Mouse (Mus musculus): Measurements from ENCODE around the gene Hes2.

Hes2 gene

GRCm38 (mm10) chr4:152131809-152132771 lies 26.6 kb upstream of the Hes2 start:
- DNase-seq: no peak

DNA sequence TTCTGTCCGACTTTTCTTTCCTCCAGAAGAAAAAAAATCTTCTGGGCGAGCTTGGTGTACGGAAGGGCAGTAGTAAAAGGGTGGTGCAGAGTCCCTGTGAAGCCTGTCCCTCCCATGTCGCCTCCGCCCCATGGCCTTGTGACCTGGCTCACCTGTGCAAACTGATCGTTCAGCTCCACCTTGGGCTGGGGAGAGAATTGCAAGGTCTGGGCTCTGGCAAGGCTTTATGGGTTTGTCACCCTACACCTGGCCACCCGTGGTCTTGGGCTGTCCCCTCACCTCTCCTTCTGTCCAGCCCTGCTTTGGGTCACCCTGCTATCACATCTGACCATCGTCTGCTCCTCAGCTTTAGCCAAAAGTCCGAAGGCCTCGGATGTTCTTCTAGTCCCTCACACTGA lies 25.9 kb upstream of the Hes2 start:
- no peak for DNase-seq

GRCm38 (mm10) chr4:152133213-152133612 lies 25.5 kb upstream of the Hes2 start:
- no peak for DNase-seq

DNA sequence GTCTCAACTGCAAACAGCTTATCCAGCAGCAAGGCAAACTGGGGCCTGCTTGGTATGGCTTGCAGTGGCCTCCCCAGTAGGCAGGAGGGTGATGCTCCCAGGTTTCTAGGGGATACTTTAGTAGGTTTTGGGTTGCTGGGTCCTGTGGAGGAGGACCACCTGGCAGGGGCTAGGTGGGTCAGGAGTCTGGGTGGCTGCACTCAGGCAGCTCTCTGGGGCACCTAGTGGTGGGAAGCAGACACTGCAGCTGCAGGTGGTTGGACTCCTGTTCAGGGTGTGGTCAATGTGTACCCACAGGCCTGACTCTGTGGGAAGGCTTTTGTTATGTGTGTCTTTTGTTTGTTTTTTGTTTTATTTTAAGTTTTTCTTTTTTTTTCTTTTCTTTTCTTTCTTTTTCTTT lies 24.2 kb upstream of the Hes2 start:
- DNase-seq: peak; percentile 72

DNA sequence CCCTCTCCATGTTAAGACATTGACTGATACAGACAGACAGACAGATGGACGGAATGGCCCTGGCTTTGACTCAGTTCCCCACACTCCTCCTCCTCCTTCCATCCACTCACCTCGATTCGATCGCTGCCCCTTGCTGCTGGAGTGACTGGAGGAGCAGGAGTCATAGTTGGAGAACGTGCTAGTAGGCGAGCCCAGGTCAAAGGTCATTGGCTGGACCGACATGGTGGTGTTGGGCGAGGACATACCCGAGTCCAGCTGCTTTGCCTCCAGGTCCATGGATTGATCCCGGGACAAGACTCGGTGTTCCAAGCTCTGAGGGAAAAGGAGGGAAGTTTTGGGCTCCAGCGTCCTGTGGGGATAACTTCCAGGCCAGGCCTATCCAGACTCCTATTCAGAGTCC lies 23.3 kb upstream of the Hes2 start:
- DNase-seq: no peak

GRCm38 (mm10) chr4:152136112-152136875 lies 22.4 kb upstream of the Hes2 start:
- DNase-seq: no peak

- no peak for DNase-seq
Observed at GRCm38 (mm10) chr4:152136876-152137250, 21.8 kb upstream of the Hes2 start.

- DNase-seq: peak; percentile 90
Observed at GRCm38 (mm10) chr4:152138497-152139260, 20.0 kb upstream of the Hes2 start.

GRCm38 (mm10) chr4:152140441-152140840 lies 18.2 kb upstream of the Hes2 start:
- peak; percentile 68 for DNase-seq

- DNase-seq: no peak
Observed at GRCm38 (mm10) chr4:152141521-152142135, 17.0 kb upstream of the Hes2 start.

DNA sequence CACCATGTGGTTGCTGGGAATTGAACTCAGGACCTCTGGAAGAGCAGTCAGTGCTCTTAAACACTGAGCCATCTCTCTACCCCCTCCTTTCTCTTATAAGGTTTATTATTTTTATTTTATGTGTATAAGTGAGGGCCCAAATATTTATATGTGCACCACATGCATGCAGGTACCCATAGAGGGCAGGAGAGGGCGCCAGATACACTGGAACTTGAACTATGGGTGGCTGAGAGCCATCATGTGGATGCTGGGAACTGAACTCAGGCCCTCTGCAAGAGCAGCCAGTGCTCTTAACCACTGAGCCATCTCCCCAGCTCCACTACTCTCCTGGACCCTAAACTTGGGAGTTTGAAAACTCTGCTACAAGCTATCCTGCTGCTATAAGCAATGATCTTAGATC lies 15.0 kb upstream of the Hes2 start:
- DNase-seq: no peak

DNA sequence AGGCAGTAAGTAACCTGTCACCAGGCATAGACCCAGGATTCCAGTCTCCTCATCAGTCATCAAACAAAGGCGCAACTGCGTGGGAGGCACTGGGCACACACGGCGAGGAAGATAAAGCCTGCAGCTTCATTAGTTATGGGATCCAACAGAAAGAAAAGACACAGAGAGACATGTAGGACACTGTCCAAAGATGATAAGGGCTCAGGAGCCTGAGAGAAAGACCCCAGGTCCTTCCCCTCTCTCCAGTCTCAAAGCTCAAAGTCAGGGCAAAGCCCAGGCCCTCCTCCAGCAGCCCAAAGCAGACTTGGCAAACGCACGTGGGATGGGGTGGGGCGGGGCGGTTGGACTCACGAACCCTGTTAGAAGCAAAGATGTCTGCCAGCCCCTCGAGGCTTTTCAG lies 13.2 kb upstream of the Hes2 start:
- no peak for DNase-seq

GRCm38 (mm10) chr4:152146033-152146827 lies 12.4 kb upstream of the Hes2 start:
- no peak for DNase-seq

DNA sequence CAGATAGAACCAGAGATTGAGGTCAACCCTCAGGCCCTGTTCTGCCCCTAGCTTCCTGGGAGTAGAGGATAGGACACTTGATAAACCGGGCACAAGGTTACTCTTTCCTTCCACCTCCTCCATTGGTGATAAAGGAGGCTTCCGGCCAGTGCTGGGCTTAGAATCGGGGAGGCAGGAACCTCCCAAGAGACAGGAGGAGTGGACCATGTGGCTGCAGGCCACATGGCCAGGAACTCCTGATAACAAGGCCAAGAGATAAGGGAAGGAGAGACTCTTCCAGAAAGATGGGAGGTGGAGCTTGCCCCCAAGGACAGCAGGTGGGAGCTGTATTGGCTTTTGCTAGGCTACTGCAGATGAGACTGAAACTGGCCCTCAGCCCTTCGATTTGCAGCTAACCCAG lies 8.1 kb upstream of the Hes2 start:
- DNase-seq: no peak

GRCm38 (mm10) chr4:152151451-152151965 lies 7.2 kb upstream of the Hes2 start:
- DNase-seq: no peak

DNA sequence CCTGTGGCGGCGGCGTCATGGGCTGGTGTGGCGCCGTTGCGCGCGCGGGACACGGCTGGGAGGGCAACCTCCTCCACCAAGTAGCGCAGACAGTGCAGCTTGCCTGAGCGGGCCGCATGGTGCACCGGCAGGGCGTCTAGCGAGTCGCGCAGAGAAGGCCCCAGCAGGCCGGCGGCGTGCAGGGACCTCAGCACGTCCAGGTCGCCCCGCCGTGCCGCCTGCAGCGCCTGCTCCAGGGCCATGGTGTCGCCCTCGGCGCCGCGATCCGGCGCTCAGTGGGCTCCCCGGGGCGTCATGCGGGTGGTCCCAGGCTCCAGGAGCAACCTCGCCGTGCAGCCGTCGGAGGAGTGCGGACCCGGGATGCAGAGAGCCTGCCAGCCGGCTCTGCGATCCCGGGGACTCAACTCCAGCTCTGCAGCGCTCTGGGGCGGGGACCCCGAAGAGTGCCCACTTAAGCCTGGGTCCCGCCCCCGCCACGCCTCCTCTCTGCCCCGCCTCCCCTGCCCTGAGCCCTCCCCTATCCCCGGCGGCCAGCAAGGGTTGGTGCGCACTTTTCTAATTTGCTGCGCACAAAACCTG lies 6.6 kb upstream of the Hes2 start, which contains the start of gene Espn:
Espn (minus strand) TSS at position 406 of the 579 bp plus-strand sequence.
- DNase-seq: peak; percentile 77

GRCm38 (mm10) chr4:152153771-152154177 lies 4.9 kb upstream of the Hes2 start:
- DNase-seq: peak; percentile 94

DNA sequence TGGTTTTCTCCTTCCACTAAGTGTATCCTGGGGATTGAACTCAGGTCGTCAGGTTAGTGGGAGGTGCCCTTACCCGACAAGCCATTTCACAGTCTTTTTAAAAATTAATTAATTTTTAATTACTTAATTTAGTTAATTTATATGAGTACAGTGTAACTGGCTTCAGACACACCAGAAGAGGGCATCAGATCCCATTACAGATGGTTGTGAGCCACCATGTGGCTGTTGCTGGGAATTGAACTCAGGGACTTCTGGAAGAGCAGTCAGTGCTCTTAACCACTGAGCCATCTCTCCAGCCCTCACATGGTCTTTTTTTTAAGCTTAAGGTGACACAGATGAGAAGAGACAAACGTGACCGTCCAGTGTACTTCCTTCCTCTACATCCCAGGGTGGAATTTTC lies 3.6 kb upstream of the Hes2 start:
- DNase-seq: no peak

DNA sequence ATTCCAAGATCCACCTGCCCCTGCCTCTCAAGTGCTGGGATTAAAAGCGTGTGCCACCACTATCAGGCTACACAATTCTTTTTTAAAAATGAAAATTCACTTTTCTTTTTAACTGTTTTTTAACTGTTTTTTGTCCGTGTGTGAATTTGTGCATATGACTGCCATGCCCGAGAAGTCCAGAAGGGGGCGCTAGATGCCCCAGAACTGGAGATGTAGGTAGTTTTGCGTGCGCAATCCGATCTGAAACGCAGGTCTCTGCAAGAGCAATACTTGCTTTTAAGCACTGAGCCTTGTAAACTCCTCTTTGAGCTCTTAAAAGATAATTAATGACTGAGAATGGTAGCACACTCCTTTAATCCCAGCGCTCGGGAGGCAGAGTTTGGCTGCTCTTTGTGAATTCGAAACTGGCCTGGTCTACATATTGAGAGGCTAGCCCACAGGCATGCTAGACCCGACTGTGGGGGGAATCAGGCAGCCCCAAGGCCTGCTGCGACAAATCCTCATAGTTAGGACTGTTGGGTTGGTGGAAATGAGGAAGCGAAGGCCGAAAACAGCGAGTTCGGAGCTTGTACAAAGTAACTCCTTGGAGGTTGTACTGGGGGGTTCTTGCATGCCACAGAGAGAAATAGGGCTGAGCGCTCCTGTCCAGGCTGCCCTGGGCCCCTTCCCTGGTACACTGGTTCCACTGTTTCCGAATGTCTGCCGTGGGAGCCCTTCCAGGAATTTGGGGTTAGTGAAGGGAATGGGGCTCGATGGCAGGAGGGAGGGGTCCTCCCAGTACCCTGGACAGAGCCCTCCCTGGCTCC lies 685 bp upstream of the Hes2 start:
- peak; percentile 78 for DNase-seq

- DNase-seq: no peak
Observed at GRCm38 (mm10) chr4:152159285-152159678, 615 bp downstream of the Hes2 start.
